Mouse (Mus musculus) granulocyte monocyte progenitor cell, adult 5-6 weeks (primary cell): ENCODE results near the gene Olfr211. TPM values are rescaled to one million over a fixed set of nuclear protein-coding genes. Genes with fewer than 3 reads are reported as not detected.

Experiments
- ATAC-seq: replicated peaks from 2 replicates; pipeline ENCODE4 v1.8.0; 2016; ENCODE audit warnings: mild to moderate bottlenecking, moderate TSS enrichment, inconsistent platforms; ENCODE audit not compliant: poor library complexity, severe bottlenecking
- total RNA-seq, 2 experiments: library from RNA; stranded (forward) in 1 of 2; stranded (reverse) in 1 of 2; fragments of 200-712, 200-1000 nt in 1 of 2; fragments of >200 nt in 1 of 2; fragmentation: Nextera tagmentation in 1 of 2; gene quantifications; 2 replicates each; pipeline ENCODE4 v1.2.3; 2014 to 2017

Gene Olfr211
- total RNA-seq (2014; fragmentation: Nextera tagmentation) (not detected in 2 replicates), total RNA-seq (2017) (not detected in 2 replicates)

DNA sequence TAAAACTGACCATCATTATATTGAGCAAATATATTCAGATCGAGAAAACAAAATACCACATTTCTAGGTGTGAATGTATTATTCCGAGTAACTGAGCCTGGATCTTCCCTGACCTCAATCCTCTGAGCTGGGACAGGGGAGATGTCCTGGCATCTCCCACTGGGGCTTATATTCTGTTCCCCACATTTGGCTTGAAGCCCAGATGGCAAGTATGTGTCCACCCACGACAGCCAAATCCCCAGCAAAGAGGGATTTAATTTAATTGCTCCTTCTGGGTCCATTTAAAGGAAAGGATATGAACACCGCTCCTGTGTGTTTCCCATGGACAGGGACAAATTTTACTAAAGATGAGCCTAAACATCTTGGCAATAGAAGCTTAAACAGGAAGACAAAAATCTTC is at the start of gene Olfr211:
TSS of gene Olfr211 (plus strand) at position 301 of the 400 bp plus-strand sequence.
- no peak for ATAC-seq

DNA sequence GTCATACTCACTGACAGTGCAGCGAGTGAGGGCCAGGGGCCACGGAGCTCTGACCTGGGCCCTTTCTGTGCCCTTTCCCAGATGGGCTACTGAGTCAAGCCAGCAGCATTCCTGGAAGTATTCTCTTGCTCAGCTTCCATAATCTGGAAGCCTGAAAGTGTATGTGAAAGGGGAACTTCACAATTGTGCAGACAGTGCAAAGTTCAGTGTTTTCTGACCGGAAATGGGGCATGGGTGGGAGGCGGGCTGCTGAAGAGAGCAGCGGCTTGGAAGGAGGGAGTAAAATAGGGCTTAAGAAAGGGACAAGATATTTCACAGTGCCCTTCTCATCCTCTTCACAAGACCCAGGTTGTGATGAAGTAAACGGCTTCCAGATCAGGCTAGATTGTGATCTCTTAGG is 49.4 kb upstream of the Olfr211 start:
- peak; percentile 35; the same call in 1 of the 2 replicates for ATAC-seq

- no peak for ATAC-seq
Observed at GRCm38 (mm10) chr6:116440447-116440846, 48.4 kb upstream of the Olfr211 start.

DNA sequence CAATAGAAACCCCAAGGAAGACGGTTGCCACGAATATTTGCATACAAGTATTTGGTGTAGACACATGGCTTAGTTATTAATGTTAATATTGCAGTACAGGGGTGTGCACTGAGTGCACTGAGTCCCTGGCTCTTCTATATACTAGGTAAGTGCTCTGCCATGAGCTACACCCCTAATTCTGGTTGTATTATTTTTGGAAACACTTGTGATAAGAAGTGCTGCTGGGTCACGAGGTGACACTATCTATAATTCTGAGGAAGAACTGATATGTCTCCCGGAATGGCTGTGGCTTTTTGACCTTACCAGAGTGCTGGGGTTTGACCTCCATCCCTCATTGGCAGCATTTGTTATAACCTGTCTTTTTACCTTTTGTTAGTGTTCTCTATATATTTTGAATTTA is 48.0 kb upstream of the Olfr211 start:
- ATAC-seq, result no peak

GRCm38 (mm10) chr6:116455781-116456180 is 33.1 kb upstream of the Olfr211 start:
- ATAC-seq, result peak; percentile 83

GRCm38 (mm10) chr6:116456482-116456881 is 32.4 kb upstream of the Olfr211 start:
- no peak for ATAC-seq

DNA sequence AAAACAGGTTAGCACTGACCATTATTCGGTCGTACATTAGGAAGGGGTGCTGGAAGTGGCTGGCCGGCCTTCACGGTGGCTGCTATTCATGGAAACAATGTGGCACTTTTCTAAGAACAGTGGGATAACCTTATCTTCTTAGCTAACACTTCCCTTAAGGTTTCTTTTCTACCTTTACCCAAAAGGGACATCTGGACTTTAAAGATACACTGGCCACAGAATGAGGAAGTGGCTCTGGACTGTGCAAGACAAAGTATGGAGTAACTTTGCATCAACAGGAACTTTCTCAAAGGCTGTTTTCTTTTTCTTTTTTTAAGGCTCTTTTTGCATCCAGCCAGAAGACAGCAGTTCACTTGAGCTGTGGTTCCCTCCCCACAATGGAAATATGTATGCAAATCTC is 30.2 kb upstream of the Olfr211 start:
- ATAC-seq, result peak; percentile 43

- peak; percentile 45 for ATAC-seq
Observed at GRCm38 (mm10) chr6:116459232-116459631, 29.7 kb upstream of the Olfr211 start.

GRCm38 (mm10) chr6:116460544-116461283 is 28.2 kb upstream of the Olfr211 start, which contains the start of gene Alox5:
Alox5 (minus strand) TSS chr6:116461178.
- ATAC-seq, result peak; percentile 44

DNA sequence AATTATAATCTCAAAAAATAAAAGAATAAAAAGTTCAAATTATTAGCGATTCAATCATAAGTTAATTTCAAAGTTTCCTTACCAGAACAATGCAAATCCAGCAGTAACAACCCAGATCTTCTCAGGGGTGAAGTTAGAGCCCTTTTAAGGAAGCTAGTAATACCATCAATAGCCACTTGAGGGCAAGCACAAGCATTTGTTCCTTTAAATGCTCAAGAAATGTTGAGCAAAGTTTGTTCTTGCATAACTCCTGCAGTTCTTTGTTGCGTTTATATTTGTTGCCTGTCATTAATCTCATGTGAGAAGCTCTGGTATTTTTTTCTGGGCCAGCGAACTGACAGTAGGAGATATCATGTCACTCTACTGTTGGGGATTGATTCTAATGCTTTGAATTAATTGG is 20.8 kb upstream of the Olfr211 start:
- ATAC-seq, result peak; percentile 99

GRCm38 (mm10) chr6:116485081-116485480 is 3.8 kb upstream of the Olfr211 start:
- ATAC-seq, result no peak

DNA sequence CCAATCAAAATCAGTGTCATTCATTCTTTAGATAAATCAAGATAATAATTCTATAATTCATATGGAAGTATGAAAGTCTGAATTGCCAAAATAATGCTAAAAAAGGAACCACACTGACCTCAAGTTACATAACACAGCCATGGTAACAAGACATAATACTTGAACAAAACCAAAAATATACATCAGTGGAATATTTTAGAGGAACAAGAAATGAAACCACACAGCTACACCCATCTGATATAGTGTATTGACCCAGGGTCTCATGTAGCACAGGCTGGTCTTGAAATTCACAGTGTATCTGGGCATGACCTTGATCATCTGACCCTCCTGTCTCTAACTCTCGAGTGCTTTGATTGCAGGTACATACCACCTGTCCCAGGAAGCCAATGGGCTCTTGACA is 2.1 kb upstream of the Olfr211 start:
- ATAC-seq, result peak; percentile 99

DNA sequence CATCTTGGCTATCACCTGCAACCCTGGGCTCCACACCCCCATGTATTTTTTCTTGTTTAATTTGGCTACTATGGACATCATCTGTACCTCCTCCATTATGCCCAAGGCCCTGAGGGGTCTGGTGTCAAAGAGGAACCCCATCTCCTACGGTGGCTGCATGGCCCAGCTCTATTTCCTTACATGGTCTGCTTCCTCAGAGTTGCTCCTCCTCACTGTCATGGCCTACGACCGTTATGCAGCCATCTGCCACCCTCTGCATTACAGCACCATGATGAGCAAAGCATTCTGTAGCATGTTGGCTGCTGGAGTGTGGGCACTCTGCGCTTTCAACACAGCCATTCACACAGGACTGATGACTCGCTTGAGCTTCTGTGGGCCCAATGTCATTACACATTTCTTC is 4.9 kb downstream of the Olfr211 start:
- ATAC-seq, result peak; percentile 59

- peak; percentile 59 for ATAC-seq
Observed at GRCm38 (mm10) chr6:116495960-116496359, 7.1 kb downstream of the Olfr211 start.

- peak; percentile 44; the same call in 1 of the 2 replicates for ATAC-seq
Observed at GRCm38 (mm10) chr6:116506302-116507003, 17.6 kb downstream of the Olfr211 start, which contains the start of gene Olfr212. Olfr212 (plus strand) TSS chr6:116506516.

DNA sequence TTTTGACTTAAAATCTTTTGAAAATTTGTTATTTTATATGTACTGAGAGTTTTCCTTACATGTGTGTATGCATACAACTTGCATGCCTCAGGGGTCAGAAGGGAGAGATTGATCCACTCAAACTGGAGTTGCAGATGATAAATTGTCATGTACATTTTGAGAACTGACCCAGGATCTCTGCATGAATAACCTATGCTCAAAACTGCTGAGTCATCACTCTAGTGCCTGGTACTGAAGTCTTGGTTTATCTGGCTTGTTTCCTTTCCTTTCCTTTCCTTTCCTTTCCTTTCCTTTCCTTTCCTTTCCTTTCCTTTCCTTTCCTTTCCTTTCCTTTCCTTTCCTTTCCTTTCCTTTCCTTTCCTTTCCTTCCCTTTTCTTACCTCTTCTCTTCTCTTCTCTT is 25.9 kb downstream of the Olfr211 start:
- ATAC-seq, result no peak

- no peak for ATAC-seq
Observed at GRCm38 (mm10) chr6:116538156-116538555, 49.3 kb downstream of the Olfr211 start, which contains the start of gene Olfr213. Olfr213 (plus strand) TSS chr6:116538456.

GRCm38 (mm10) chr6:116542500-116542899 is 53.6 kb downstream of the Olfr211 start:
- no peak for ATAC-seq
